Mouse (Mus musculus) megakaryocyte, embryonic 14.5 days (primary cell): ENCODE results near the gene Axdnd1. TPM values are rescaled to one million over a fixed set of nuclear protein-coding genes. Genes with fewer than 3 reads are reported as not detected.

Source experiments
- H3K27me3 ChIP-seq: replicated peaks from 2 replicates; pipeline ENCODE3; 2012; ENCODE audit warnings: inconsistent platforms
- H3K36me3 ChIP-seq: replicated peaks from 2 replicates; pipeline ENCODE3; 2012; ENCODE audit warnings: low read length, inconsistent platforms, mixed read lengths
- H3K4me1 ChIP-seq: 2 replicates; pipeline ENCODE4 v1.6.1; 2012; ENCODE audit warnings: inconsistent platforms
- H3K4me3 ChIP-seq: replicated peaks from 2 replicates; pipeline ENCODE3; 2012; ENCODE audit warnings: moderate library complexity, mild to moderate bottlenecking, inconsistent platforms
- H3K9me3 ChIP-seq: 2 replicates; pipeline ENCODE4 v1.6.1; 2012; ENCODE audit warnings: inconsistent platforms
- FLI1 ChIP-seq: IDR thresholded peaks from 2 replicates; pipeline ENCODE4 v1.6.1; 2012; ENCODE audit warnings: low read length, inconsistent platforms, mixed read lengths
- GATA1 ChIP-seq: IDR thresholded peaks from 3 replicates; pipeline ENCODE4 v1.6.1; 2012; ENCODE audit warnings: mixed read lengths, low read length, inconsistent platforms, borderline replicate concordance
- polyA plus RNA-seq: library from polyadenylated mRNA; stranded (reverse); fragments of >175 nt; gene quantifications from 2 replicates; pipeline ENCODE4 v1.2.3, GENCODE M21; 2012; ENCODE audit warnings: low replicate concordance; ENCODE audit not compliant: insufficient read depth

Gene Axdnd1
- not detected in 2 replicates for polyA plus RNA-seq

DNA sequence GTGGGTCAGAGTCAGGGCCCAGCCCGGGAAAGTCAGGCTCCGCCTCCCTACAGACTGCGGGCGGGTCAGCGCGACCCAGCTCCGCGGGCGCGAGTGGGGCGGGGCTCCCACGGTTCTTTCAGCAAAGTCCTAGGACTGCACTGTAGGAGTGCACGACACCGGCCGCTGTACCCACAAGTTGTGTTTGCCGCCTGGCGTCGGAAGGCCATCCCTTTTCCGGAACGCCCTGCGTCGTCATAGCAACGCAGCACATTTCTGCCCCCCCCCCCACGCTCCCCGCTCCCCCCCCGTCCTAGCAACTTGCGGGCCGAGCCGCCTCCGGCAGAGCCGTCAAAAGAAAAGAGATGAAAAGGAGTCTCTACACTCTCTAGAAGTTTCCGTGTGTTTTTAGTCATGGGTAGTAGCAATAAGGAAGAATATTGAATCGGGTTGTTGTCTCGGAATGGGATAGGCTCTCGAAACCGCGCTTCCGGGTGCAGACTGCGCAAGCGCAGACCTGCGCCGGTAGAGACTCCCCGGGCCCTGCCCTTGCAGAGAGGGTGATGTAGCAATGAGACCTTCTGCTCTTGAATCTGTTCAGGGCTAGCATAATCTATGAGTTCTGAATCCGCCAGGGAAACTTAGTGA is at the start of gene Axdnd1:
Gene Axdnd1 (minus strand): TSS at position 489 of the 627 bp plus-strand sequence.
- H3K9me3 ChIP-seq, result 0 out of 2 replicates have a peak, but pooled peaks cover 2% of the 10 kb centered on the region
- TF ChIP-seq GATA1, result no peak
- no peak for TF ChIP-seq FLI1
- no peaks in the 10 kb centered on the region for H3K27me3 ChIP-seq
- peaks cover 17% of the 10 kb centered on the region for H3K4me1 ChIP-seq
- peaks cover 3% of the 10 kb centered on the region for H3K36me3 ChIP-seq
- H3K4me3 ChIP-seq, result peak within 1 kb of the TSS; percentile 94

DNA sequence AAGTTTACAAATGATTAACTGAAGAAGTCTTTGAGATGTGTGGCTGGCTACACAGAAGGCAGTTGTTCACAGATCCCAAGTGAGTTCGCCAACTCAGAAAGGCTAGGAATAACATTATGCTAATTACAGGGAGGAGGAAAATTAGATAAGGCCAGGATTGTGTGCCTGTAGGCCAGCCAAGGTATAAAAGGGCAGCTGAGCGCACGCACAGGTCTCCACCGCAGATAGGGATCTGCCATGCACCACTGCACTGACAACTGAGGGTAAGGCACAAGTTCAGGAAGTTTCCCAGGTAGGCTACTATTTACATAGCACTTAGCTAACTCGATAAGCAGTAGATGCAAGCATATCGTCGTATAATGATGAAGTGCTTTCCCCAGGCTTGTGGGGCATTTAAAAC is 49.6 kb upstream of the Axdnd1 start:
- Histone ChIP-seq H3K9me3 (peaks cover 12% of the 10 kb centered on the region; the same call in 1 of the 2 replicates), H3K4me1 (peaks cover 39% of the 10 kb centered on the region), H3K36me3 (peaks cover 19% of the 10 kb centered on the region), H3K4me3 (peak overlapping the region; percentile 29), H3K27me3 (peaks cover 9% of the 10 kb centered on the region)
- TF ChIP-seq GATA1 (no peak), FLI1 (no peak)

DNA sequence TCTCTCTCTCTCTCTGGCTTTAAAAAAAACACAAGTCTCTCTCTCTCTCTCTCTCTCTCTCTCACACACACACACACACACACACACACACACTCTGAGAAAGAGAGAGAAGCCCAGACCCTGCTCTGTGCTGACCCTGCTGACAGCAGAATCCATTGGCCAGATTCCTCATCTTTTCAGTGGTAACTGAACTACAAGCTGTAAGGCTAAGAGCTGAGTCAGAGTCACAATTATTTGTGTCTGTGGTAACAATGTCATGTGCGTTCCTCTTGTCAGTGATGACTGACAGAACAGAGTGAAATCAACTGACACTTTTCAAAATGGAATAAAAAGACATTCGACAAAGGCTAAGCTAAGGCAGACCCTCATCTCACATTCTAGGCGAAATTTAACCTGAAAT is 47.6 kb upstream of the Axdnd1 start:
- TF ChIP-seq FLI1, result no peak
- no peak for TF ChIP-seq GATA1
- peaks cover 30% of the 10 kb centered on the region for H3K4me1 ChIP-seq
- peaks cover 2% of the 10 kb centered on the region for H3K27me3 ChIP-seq
- H3K4me3 ChIP-seq, result no peak overlapping the region
- H3K36me3 ChIP-seq, result peaks cover 25% of the 10 kb centered on the region
- H3K9me3 ChIP-seq, result peaks cover 12% of the 10 kb centered on the region; the same call in 1 of the 2 replicates

DNA sequence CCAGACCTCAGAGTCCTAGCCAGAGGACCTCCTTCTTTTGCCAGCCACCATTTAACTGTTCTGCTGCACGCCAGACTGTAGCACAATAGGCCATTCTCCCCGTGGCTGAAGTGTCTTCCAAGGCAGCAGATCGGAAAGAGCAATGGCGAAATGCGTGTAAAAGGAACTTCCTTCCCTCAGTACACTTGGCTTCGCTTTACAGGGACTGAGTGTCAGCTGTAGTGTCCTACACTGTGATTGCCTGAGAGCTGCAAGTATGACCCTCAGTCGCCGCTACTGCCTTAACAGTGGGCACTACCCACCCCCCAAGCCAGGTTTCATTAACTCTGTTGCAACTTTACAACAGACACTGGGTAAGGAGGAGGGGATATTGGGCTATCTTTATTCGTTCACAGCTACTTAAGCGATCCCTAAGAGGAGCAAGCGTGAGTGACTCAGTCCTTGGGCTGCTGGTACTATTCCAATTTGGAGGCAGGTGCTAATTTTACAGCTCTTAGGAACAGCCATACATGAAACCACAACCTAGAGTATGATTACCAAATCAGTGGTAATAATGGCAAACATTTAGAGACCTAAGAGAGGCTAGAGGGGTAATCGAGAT is 46.8 kb upstream of the Axdnd1 start:
- Histone ChIP-seq H3K9me3 (peaks cover 12% of the 10 kb centered on the region; the same call in 1 of the 2 replicates), H3K27me3 (peaks cover 2% of the 10 kb centered on the region), H3K4me1 (peaks cover 33% of the 10 kb centered on the region), H3K36me3 (peaks cover 27% of the 10 kb centered on the region), H3K4me3 (peak overlapping the region; percentile 29)
- TF ChIP-seq GATA1 (no peak), FLI1 (no peak)

DNA sequence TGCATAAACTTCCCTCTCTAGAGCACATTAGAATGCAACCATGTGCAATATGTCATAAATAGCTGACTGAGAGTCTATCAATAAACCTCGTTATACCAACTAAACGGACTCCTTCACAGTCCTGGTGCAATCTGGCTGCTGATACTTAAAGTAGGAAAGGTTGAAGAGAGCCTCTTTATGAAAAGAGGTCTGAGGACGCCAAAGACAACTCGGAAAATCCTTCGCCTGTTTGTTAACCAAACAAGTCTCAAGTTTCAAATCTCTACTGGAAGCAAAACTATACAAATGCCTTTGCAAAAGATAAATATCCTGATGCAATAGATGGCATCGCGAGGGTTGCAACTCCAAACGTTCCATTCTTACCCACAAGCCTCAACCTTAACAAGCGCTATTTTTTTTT is 44.0 kb upstream of the Axdnd1 start:
- TF ChIP-seq FLI1, result no peak
- TF ChIP-seq GATA1, result no peak
- Histone ChIP-seq H3K9me3 (peaks cover 12% of the 10 kb centered on the region; the same call in 1 of the 2 replicates), H3K27me3 (peaks cover 2% of the 10 kb centered on the region), H3K4me3 (no peak overlapping the region), H3K4me1 (peaks cover 52% of the 10 kb centered on the region), H3K36me3 (peaks cover 27% of the 10 kb centered on the region)

DNA sequence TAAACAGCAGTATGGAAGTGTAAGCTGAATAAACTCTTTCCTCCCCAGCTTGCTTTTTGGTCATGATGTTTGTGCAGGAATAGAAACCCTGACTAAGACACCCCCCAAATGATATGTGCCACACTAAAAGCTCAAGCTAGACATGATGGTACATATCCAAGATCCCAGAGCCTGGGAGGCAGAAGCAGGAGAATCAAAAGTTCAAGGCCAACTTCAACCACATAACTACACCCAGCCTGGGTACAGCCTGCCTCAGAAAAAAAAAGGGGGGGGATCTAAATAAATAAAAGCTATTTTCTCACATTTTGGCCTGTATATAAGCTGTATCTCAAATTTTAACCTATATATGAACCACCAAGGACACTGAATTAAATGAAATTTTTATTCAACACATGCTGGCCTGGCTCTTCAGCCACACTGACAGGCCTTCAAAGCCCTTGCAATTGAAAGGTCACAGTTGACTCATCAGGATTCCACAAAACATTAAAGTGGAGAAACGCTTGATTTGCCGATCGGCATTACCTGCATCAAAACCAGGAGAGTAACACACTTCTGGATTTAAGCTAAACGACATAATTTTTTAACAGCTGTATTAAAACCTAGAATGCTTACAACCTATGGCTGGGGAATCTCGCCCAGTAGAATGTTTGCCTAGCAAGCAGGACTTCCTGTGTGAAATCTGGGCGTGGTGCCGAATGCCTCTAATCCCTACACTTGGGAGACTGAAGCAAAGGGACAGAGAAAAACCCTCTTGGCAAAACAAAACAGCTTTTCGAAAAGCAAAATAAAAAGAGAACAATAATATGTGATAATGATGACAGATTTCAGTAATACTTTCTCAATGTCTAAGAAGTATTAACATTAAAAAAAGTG is 43.3 kb upstream of the Axdnd1 start:
- H3K36me3 ChIP-seq, result peaks cover 23% of the 10 kb centered on the region
- no peak for TF ChIP-seq FLI1
- TF ChIP-seq GATA1, result no peak
- H3K27me3 ChIP-seq, result peaks cover 2% of the 10 kb centered on the region
- no peak overlapping the region for H3K4me3 ChIP-seq
- H3K9me3 ChIP-seq, result peaks cover 7% of the 10 kb centered on the region; the same call in 1 of the 2 replicates
- peaks cover 54% of the 10 kb centered on the region for H3K4me1 ChIP-seq

DNA sequence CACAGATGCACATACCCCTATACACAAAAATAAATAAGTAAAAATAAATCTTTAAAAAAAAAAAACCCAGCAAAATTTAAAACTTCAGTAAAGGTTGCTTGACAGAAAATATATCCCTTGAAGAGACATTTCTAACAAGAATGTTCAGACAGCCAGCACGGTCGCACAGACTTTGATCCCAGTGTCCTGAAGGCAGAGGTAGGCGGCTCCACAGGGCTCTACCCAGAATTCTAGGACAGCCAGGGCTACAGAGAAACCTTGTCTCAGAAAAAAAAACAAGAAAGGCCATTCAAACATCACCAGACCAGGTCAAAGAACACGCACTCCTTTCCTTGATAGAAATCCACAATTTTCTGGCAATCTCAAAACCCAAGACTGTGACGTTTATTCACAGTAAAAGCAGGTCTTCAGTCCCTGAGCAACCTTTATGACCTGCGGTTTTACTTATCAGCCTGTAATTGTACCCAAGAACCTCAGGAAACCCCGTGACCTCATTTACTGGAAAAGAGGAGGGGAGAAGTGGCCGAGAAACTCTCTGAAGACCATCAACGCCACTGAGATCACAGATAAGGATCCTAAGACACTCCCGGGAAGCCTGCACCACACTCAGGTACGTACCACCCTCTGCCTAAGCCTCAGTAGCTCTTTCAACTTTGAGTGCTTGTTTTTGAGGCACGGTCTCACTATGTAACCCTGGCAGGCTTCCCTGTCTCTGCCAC is 41.5 kb upstream of the Axdnd1 start:
- H3K4me1 ChIP-seq, result peaks cover 56% of the 10 kb centered on the region
- peaks cover 4% of the 10 kb centered on the region; the same call in 1 of the 2 replicates for H3K9me3 ChIP-seq
- H3K4me3 ChIP-seq, result no peak overlapping the region
- H3K27me3 ChIP-seq, result no peaks in the 10 kb centered on the region
- no peak for TF ChIP-seq FLI1
- no peak for TF ChIP-seq GATA1
- peaks cover 20% of the 10 kb centered on the region for H3K36me3 ChIP-seq

DNA sequence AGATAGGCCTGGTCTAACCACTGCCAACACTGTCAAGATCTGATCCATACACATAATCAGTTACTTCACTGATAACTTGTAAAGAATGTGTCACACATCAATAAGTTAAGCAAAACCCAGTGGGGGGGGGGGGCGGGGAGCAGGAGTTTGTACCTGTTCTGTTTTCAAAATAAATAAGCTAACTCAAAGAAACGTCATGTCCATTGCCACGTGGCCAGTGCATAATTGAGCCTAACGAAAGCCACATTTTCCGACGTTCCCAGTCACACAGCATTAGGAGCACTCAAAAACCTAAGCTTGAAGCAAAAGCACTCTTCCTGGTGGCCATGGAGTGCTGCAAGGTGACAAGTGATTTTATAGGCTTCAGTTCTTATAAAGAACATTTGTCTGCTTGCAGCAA is 40.1 kb upstream of the Axdnd1 start:
- TF ChIP-seq GATA1, result no peak
- no peak for TF ChIP-seq FLI1
- H3K36me3 ChIP-seq, result peaks cover 20% of the 10 kb centered on the region

DNA sequence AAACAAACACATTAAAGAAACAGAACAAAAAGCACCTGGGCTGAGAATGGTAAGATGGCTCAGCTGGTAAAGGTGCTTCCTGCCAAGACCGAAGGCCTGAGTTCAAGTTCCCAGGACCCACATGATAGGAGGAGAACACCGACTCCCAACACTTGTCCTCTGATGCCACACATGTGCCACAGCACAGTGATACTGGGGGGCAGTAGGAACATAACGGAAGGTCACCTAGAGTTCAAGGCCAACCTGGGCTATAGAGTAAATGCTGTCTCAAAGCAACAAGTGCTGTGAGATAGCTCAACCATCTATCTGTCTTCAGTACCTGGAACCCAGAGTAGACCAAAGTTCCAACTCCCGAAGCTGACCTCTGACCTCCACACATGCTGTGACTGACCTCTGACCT is 39.3 kb upstream of the Axdnd1 start:
- Histone ChIP-seq H3K4me1 (peaks cover 74% of the 10 kb centered on the region), H3K4me3 (peak overlapping the region; percentile 11), H3K9me3 (no peaks in the 10 kb centered on the region), H3K36me3 (peaks cover 16% of the 10 kb centered on the region), H3K27me3 (no peaks in the 10 kb centered on the region)
- TF ChIP-seq GATA1 (no peak), FLI1 (no peak)

More for the DNA sequence above, 40.1 kb upstream of the Axdnd1 start:
- Histone ChIP-seq H3K27me3 (no peaks in the 10 kb centered on the region), H3K9me3 (peaks cover 4% of the 10 kb centered on the region; the same call in 1 of the 2 replicates), H3K4me1 (peaks cover 65% of the 10 kb centered on the region), H3K4me3 (no peak overlapping the region)
